Mouse (Mus musculus) B cell, adult 2 months (primary cell): ENCODE measurements around the gene Mvk.

Experiments
- DNase-seq, 2 experiments: peaks; one replicate each; pipeline ENCODE4 v3.0.0; 2022

The Mvk gene

GRCm38 (mm10) chr5:114443566-114444367 lies at the start of gene Mvk, which contains the start of gene Mmab:
Gene Mvk, plus strand, starts transcription at chr5:114444269.
Gene Mmab, minus strand, starts transcription at chr5:114444060.
- DNase-seq, result peak; percentile 97

GRCm38 (mm10) chr5:114406592-114406991 lies 37.5 kb upstream of the Mvk start:
- no peak for DNase-seq

- DNase-seq, result no peak
Measured at GRCm38 (mm10) chr5:114407269-114407668, 36.8 kb upstream of the Mvk start.

- DNase-seq, result no peak
Measured at GRCm38 (mm10) chr5:114407810-114408209, 36.3 kb upstream of the Mvk start.

GRCm38 (mm10) chr5:114408846-114409245 lies 35.2 kb upstream of the Mvk start:
- no peak for DNase-seq

GRCm38 (mm10) chr5:114410429-114410828 lies 33.6 kb upstream of the Mvk start:
- DNase-seq, result no peak

- no peak for DNase-seq
Measured at GRCm38 (mm10) chr5:114412361-114412998, 31.6 kb upstream of the Mvk start.

- DNase-seq, result no peak
Measured at GRCm38 (mm10) chr5:114413067-114413735, 30.9 kb upstream of the Mvk start.

- no peak for DNase-seq
Measured at GRCm38 (mm10) chr5:114415606-114416005, 28.5 kb upstream of the Mvk start.

GRCm38 (mm10) chr5:114416855-114417254 lies 27.2 kb upstream of the Mvk start:
- DNase-seq, result no peak

GRCm38 (mm10) chr5:114418541-114418940 lies 25.5 kb upstream of the Mvk start:
- peak in 1 of 2 experiments; percentile 11 for DNase-seq

- no peak for DNase-seq
Measured at GRCm38 (mm10) chr5:114421561-114422298, 22.3 kb upstream of the Mvk start.

- DNase-seq, result no peak
Measured at GRCm38 (mm10) chr5:114422591-114422990, 21.5 kb upstream of the Mvk start.

- no peak for DNase-seq
Measured at GRCm38 (mm10) chr5:114423961-114424360, 20.1 kb upstream of the Mvk start.

GRCm38 (mm10) chr5:114426732-114427131 lies 17.3 kb upstream of the Mvk start:
- DNase-seq, result no peak

- DNase-seq, result no peak
Measured at GRCm38 (mm10) chr5:114428621-114429020, 15.4 kb upstream of the Mvk start.

GRCm38 (mm10) chr5:114429781-114430180 lies 14.3 kb upstream of the Mvk start:
- no peak for DNase-seq

GRCm38 (mm10) chr5:114434359-114434758 lies 9.7 kb upstream of the Mvk start:
- no peak for DNase-seq

GRCm38 (mm10) chr5:114435588-114435987 lies 8.5 kb upstream of the Mvk start:
- DNase-seq, result no peak

- DNase-seq, result no peak
Measured at GRCm38 (mm10) chr5:114444368-114444692, 261 bp downstream of the Mvk start.

- DNase-seq, result no peak
Measured at GRCm38 (mm10) chr5:114449011-114449410, 4.9 kb downstream of the Mvk start.

GRCm38 (mm10) chr5:114456287-114456686 lies 12.2 kb downstream of the Mvk start:
- no peak for DNase-seq

- DNase-seq, result no peak
Measured at GRCm38 (mm10) chr5:114456995-114457605, 13.0 kb downstream of the Mvk start.
